Mouse (Mus musculus) layer of hippocampus, adult 9-10 months (tissue): Measurements from ENCODE around the gene Nectin4.

Experiments used
- DNase-seq: peaks from one replicate; pipeline ENCODE4 v3.0.0; 2022; ENCODE audit warnings: low spot score

The Nectin4 gene

GRCm38 (mm10) chr1:171360253-171360652 lies 9.6 kb upstream of the Nectin4 start:
- DNase-seq: no peak

GRCm38 (mm10) chr1:171360656-171361055 lies 9.2 kb upstream of the Nectin4 start, which contains the start of gene Klhdc9:
Gene Klhdc9, minus strand, starts transcription at chr1:171360798.
- peak; percentile 72 for DNase-seq

- peak; percentile 59 for DNase-seq
Observed at GRCm38 (mm10) chr1:171361106-171362103, 8.5 kb upstream of the Nectin4 start.

GRCm38 (mm10) chr1:171365934-171366333 lies 4.0 kb upstream of the Nectin4 start:
- no peak for DNase-seq

GRCm38 (mm10) chr1:171372880-171373279 lies 3.0 kb downstream of the Nectin4 start:
- no peak for DNase-seq

GRCm38 (mm10) chr1:171373946-171374345 lies 4.0 kb downstream of the Nectin4 start:
- DNase-seq: no peak

GRCm38 (mm10) chr1:171375646-171376097 lies 5.8 kb downstream of the Nectin4 start:
- no peak for DNase-seq

- no peak for DNase-seq
Observed at GRCm38 (mm10) chr1:171378298-171378697, 8.4 kb downstream of the Nectin4 start.

GRCm38 (mm10) chr1:171379935-171380599 lies 10.2 kb downstream of the Nectin4 start:
- peak; percentile 59 for DNase-seq

- no peak for DNase-seq
Observed at GRCm38 (mm10) chr1:171382096-171382620, 12.3 kb downstream of the Nectin4 start.

GRCm38 (mm10) chr1:171384361-171384760 lies 14.5 kb downstream of the Nectin4 start:
- DNase-seq: no peak

- no peak for DNase-seq
Observed at GRCm38 (mm10) chr1:171385171-171385570, 15.3 kb downstream of the Nectin4 start.

- no peak for DNase-seq
Observed at GRCm38 (mm10) chr1:171387099-171387498, 17.2 kb downstream of the Nectin4 start.

- DNase-seq: no peak
Observed at GRCm38 (mm10) chr1:171388376-171389102, 18.6 kb downstream of the Nectin4 start, which contains the start of gene Arhgap30. Gene Arhgap30, plus strand, starts transcription at chr1:171388954.

GRCm38 (mm10) chr1:171390101-171390500 lies 20.2 kb downstream of the Nectin4 start:
- no peak for DNase-seq

- no peak for DNase-seq
Observed at GRCm38 (mm10) chr1:171401821-171402220, 31.9 kb downstream of the Nectin4 start.

GRCm38 (mm10) chr1:171402991-171403390 lies 33.1 kb downstream of the Nectin4 start:
- DNase-seq: no peak

GRCm38 (mm10) chr1:171407263-171407662 lies 37.4 kb downstream of the Nectin4 start:
- no peak for DNase-seq

- no peak for DNase-seq
Observed at GRCm38 (mm10) chr1:171410231-171410630, 40.3 kb downstream of the Nectin4 start.

GRCm38 (mm10) chr1:171410947-171411484 lies 41.1 kb downstream of the Nectin4 start, which contains the start of gene Usf1:
Gene Usf1, plus strand, starts transcription at chr1:171411313.
- DNase-seq: peak; percentile 88

- peak; percentile 41 for DNase-seq
Observed at GRCm38 (mm10) chr1:171411492-171411941, 41.6 kb downstream of the Nectin4 start.
